Mouse (Mus musculus): ENCODE measurements around the gene Shisa9.

DNA sequence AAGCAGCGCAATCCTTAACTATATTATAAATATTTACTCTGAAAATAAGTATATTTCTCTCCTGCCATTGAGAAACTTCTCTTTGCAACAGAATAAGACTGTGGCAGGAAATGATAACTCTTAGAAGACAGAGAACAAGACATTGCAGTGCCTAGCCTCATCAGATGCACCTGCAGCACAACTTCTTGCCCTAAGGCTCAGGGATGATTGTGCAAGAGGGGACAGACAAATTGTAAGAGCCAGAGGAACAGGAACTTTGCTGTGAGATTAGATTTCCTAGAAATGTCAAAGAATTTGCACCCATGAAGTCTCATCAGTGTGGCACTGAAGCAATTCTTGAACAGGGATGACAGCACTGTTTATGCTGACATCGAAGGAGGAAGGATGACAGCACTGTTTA is 223.0 kb downstream of the Shisa9 start:
- TF ChIP-seq CTCF (IDR thresholded peaks at IDR 0.05; ENCODE audit: low read depth): no peak
- no peak for TF ChIP-seq EP300 (IDR thresholded peaks at IDR 0.05; ENCODE audit: low read depth)

Data from liver, embryonic 14.5 days (tissue).